Mouse (Mus musculus) limb, embryonic 14.5 days (tissue): ENCODE measurements around the gene Ccdc141. TPM values are rescaled to one million over a fixed set of nuclear protein-coding genes. Genes with fewer than 3 reads are reported as not detected.
A peak's percentile ranks its signal among the peaks of the same experiment; 100 is the strongest.

ENCODE experiments used
- ATAC-seq: fragments of 200-750 bp; cut with Nextera tagmentation; 2 replicates; pipeline ENCODE4 v1.8.0; 2017; ENCODE audit warnings: low read depth, moderate number of reproducible peaks, moderate TSS enrichment; ENCODE audit not compliant: low FRiP score
- DNase-seq: peaks from one replicate; pipeline ENCODE4 v3.0.0-alpha.2; 2015; ENCODE audit warnings: low spot score
- H3K27ac ChIP-seq: fragments of 300-500 bp; sonication (generic); replicated peaks from 2 replicates; pipeline ENCODE4 v1.5.1; 2014; ENCODE audit warnings: low read depth, mild to moderate bottlenecking, low read length, moderate library complexity, mixed read lengths
- H3K27me3 ChIP-seq: fragments of 300-500 bp; sonication (generic); 2 replicates; pipeline ENCODE4 v1.6.1; 2014; ENCODE audit warnings: low read length, mixed read lengths; ENCODE audit not compliant: control insufficient read depth, insufficient read depth
- H3K36me3 ChIP-seq: fragments of 300-500 bp; sonication (generic); 2 replicates; pipeline ENCODE4 v1.6.1; 2014; ENCODE audit warnings: mild to moderate bottlenecking, low read length, moderate library complexity, mixed read lengths; ENCODE audit not compliant: control insufficient read depth, insufficient read depth
- H3K4me1 ChIP-seq: fragments of 300-500 bp; sonication (generic); 2 replicates; pipeline ENCODE4 v1.6.1; 2014; ENCODE audit warnings: antibody characterized with exemption, low read length, mixed read lengths; ENCODE audit not compliant: control insufficient read depth, insufficient read depth
- H3K4me2 ChIP-seq: fragments of 300-500 bp; sonication (generic); replicated peaks from 2 replicates; pipeline ENCODE4 v1.6.1; 2014; ENCODE audit warnings: low read depth, mild to moderate bottlenecking, low read length, moderate library complexity; ENCODE audit not compliant: severe bottlenecking
- H3K4me3 ChIP-seq: fragments of 300-500 bp; sonication (generic); replicated peaks from 2 replicates; pipeline ENCODE4 v1.5.1; 2014; ENCODE audit warnings: low read length
- H3K9ac ChIP-seq: fragments of 300-500 bp; sonication (generic); 2 replicates; pipeline ENCODE4 v1.6.1; 2014; ENCODE audit warnings: mild to moderate bottlenecking, low read depth, low read length, moderate library complexity; ENCODE audit not compliant: severe bottlenecking
- H3K9me3 ChIP-seq: fragments of 300-500 bp; sonication (generic); 2 replicates; pipeline ENCODE4 v1.6.1; 2016; ENCODE audit warnings: low read length; ENCODE audit not compliant: control insufficient read depth
- POLR2A ChIP-seq: fragments of 200-500 bp; IDR thresholded peaks from 2 replicates; pipeline ENCODE4 v1.8.0; 2012; ENCODE audit warnings: inconsistent platforms, mild to moderate bottlenecking, moderate library complexity, borderline replicate concordance; ENCODE audit not compliant: insufficient read depth, insufficient read length; ENCODE audit errors: extremely low read depth
- WGBS: fragments of 180-500 bp; shearing (Covaris S2); extraction: QIAGEN DNeasy Blood & Tissue Kit; methylation state at CpG from one replicate; pipeline ENCODE4 v1.1.7; 2014; 5-methylcytosine and 5-hydroxymethylcytosine counted together
- polyA plus RNA-seq, 2 experiments: library from polyadenylated mRNA; depleted of rRNA in 1 of 2; stranded (reverse) in 1 of 2; unstranded in 1 of 2; fragments of >200 nt; fragmentation: Nextera tagmentation in 1 of 2; extraction: Ambion mirVana in 1 of 2; gene quantifications; 2 replicates each; pipeline versions ENCODE4 v1.2.1 to v1.2.3; 2012 to 2014

Gene Ccdc141
- polyA plus RNA-seq, 2 experiments, result 8.9 to 14.5 TPM

DNA sequence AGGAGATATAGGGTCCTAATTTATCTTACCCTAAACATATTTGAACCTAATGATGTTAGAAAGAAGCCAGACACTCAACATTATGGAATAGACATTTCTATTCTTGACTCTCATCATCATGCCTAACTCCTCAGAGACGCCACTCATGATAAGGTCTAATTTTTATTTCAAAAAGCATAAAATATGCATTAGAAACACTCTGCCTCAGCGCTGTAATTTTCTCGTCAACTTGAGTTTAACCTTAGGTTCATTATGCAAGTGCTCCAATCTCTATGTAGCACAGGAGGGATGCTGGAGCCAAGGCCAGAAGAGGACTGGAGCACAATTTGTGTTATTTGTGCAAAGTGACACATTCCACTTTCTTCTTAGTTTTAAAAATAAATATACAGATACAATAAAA lies 130.8 kb downstream of the Ccdc141 start:
- Histone ChIP-seq H3K9ac (no peak overlapping the region), H3K27me3 (no peaks in the 10 kb centered on the region), H3K36me3 (no peaks in the 10 kb centered on the region), H3K4me3 (no peak overlapping the region), H3K9me3 (no peaks in the 10 kb centered on the region), H3K27ac (no peak overlapping the region), H3K4me2 (no peak overlapping the region), H3K4me1 (no peaks in the 10 kb centered on the region)
- no peak for ATAC-seq
- 89% methylated on average over 3 of the region's 3 CpGs for WGBS
- no peak for DNase-seq
- no peak for TF ChIP-seq POLR2A

DNA sequence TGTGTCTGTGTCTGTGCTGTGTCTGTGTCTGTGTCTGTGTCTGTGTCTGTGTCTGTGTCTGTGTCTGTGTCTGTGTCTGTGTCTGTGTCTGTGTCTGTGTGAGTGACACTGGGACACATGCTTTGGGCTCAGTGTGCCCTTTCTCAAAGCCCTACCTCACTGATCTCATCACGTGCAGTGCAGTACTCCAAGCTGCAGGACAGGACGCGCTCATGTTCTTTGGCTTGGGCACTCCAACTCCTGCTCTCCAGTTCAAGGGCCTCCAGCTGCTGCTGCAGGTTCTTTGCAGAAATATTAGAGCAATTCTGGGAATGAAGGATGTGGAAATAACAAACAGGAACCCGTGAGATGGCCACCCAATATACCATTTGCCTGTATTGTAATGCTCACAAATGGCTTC lies 131.2 kb downstream of the Ccdc141 start:
- TF ChIP-seq POLR2A, result no peak
- Histone ChIP-seq H3K27ac (no peak overlapping the region), H3K4me2 (no peak overlapping the region), H3K9ac (no peak overlapping the region), H3K4me1 (no peaks in the 10 kb centered on the region), H3K36me3 (no peaks in the 10 kb centered on the region), H3K9me3 (no peaks in the 10 kb centered on the region), H3K27me3 (no peaks in the 10 kb centered on the region), H3K4me3 (no peak overlapping the region)
- no peak for DNase-seq
- no peak for ATAC-seq
- WGBS, result 93% methylated on average over 4 of the region's 4 CpGs

DNA sequence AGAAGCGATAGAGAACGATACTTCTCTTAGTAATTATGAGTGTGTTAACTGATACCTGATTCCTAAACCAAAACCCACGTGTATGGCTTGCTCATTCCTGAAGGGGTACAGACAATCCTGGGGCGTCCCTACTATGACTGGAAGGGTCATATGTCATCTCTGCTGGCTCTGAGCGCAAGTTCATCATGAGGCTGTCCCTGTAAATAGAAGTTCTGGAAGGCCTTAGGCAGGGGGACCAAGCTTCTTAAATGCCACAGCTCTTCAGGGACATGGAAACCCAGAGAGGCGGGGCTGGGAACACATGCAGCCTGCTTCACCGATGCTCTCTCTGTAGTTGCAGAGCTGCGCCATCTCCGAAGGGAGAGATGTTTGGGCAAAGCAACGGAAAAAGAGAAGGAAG lies 133.2 kb downstream of the Ccdc141 start:
- no peak overlapping the region for H3K9ac ChIP-seq
- TF ChIP-seq POLR2A, result no peak
- 90% methylated on average over 10 of the region's 10 CpGs for WGBS

DNA sequence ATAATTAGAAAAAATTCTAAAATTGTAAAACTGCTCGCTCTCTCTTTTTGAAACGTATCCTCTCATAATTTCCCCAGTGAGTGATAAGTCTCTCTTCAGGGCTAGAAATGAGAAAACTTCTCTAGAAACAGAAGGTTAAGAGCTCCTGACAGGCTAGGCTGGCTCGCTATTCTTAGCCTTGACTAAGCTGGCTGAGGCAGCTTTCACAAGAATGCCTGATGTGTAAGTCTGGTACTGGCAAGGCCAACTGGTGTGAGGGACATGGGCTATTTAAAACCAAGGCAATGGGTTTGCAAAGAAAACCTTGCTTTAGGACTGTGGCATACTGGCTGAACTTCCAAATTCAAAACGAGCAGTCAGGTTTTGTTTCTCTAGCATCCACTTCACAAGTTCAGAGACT lies 136.3 kb downstream of the Ccdc141 start:
- ATAC-seq (peak; percentile 71; the same call in 1 of the 2 replicates), DNase-seq (peak; percentile 18)
- Histone ChIP-seq H3K36me3 (no peaks in the 10 kb centered on the region), H3K27me3 (no peaks in the 10 kb centered on the region), H3K4me1 (no peaks in the 10 kb centered on the region), H3K9me3 (no peaks in the 10 kb centered on the region), H3K4me2 (no peak overlapping the region), H3K4me3 (no peak overlapping the region), H3K9ac (no peak overlapping the region), H3K27ac (no peak overlapping the region)
- WGBS, result 72% methylated on average over 4 of the region's 4 CpGs
- TF ChIP-seq POLR2A, result no peak

More for the DNA sequence above, 133.2 kb downstream of the Ccdc141 start:
- no peak overlapping the region for H3K4me3 ChIP-seq
- no peak overlapping the region for H3K27ac ChIP-seq
- no peaks in the 10 kb centered on the region for H3K27me3 ChIP-seq
- H3K4me1 ChIP-seq, result no peaks in the 10 kb centered on the region
- H3K36me3 ChIP-seq, result no peaks in the 10 kb centered on the region
- no peaks in the 10 kb centered on the region for H3K9me3 ChIP-seq
- ATAC-seq, result no peak
- DNase-seq, result no peak
- H3K4me2 ChIP-seq, result no peak overlapping the region

DNA sequence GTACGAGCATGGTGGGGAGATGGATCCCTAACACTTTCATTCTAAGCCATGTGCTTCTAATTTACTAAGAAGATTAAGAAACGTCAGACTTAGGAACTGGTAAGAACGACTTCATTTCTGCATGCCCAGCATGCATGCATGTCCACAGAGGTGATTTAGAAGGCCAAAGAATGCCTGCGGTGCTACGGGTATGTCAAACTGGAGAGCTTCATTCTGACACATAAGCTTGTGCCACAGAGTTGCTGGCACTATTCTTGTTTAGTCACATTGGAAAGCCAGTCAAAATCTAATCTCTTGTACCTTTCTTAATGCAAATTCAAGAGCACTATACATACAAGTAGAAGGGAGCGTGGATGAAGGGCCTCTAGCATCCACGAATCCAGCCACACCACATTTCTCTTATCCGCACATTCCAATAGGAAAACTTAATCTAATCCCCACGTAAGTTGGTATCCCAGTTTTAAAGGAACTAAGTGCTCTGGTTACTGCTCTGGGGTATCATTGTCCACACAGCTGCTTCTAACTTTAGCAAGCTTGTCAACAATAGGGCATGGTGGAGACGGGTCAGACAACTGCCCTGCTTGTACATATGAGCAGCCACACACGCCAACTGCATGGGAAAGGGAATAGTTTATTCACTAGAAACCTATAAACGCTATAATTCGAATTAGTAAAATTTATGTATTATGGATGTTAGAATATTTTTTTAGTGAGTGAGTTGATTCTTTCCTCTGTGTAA lies 136.9 kb downstream of the Ccdc141 start:
- peak; percentile 92 for ATAC-seq

More for the DNA sequence above, 136.9 kb downstream of the Ccdc141 start:
- H3K4me3 ChIP-seq, result no peak overlapping the region
- H3K36me3 ChIP-seq, result no peaks in the 10 kb centered on the region
- DNase-seq, result peak; percentile 24
- H3K4me1 ChIP-seq, result no peaks in the 10 kb centered on the region
- no peak overlapping the region for H3K9ac ChIP-seq
- H3K9me3 ChIP-seq, result no peaks in the 10 kb centered on the region
- no peak for TF ChIP-seq POLR2A
- H3K27ac ChIP-seq, result no peak overlapping the region
- no peaks in the 10 kb centered on the region for H3K27me3 ChIP-seq
- no peak overlapping the region for H3K4me2 ChIP-seq
- WGBS, result 68% methylated on average over 13 of the region's 13 CpGs
